Mouse (Mus musculus): ENCODE data around the gene Hspb2. TPM values are rescaled to one million over a fixed set of nuclear protein-coding genes. Genes with fewer than 3 reads are reported as not detected.

Gene Hspb2
- polyA plus RNA-seq, 1 experiment from 2014 or later: 2.4 TPM

Other genes with a start within 250 kb of the Hspb2 start
- gene Pts, start 223.6 kb downstream of the Hspb2 start, polyA plus RNA-seq (2015; fragmentation: Nextera tagmentation; extraction: Ambion mirVana): 104 and 128 TPM in 2 replicates
- 15.7 and 17.1 TPM in 2 replicates for gene Il18, start 197.5 kb downstream of the Hspb2 start, polyA plus RNA-seq (2015; fragmentation: Nextera tagmentation; extraction: Ambion mirVana)
- 0.28 and 0.35 TPM in 2 replicates for gene Bco2, start 197.2 kb downstream of the Hspb2 start, polyA plus RNA-seq (2015; fragmentation: Nextera tagmentation; extraction: Ambion mirVana)
- gene Tex12, start 191.0 kb downstream of the Hspb2 start, polyA plus RNA-seq (2015; fragmentation: Nextera tagmentation; extraction: Ambion mirVana): not detected in 2 replicates
- 229 and 243 TPM in 2 replicates for gene Sdhd, start 148.5 kb downstream of the Hspb2 start, polyA plus RNA-seq (2015; fragmentation: Nextera tagmentation; extraction: Ambion mirVana)
- 366 and 422 TPM in 2 replicates for gene Timm8b, start 148.4 kb downstream of the Hspb2 start, polyA plus RNA-seq (2015; fragmentation: Nextera tagmentation; extraction: Ambion mirVana)
- 5.2 and 5.8 TPM in 2 replicates for gene Pih1d2, start 135.0 kb downstream of the Hspb2 start, polyA plus RNA-seq (2015; fragmentation: Nextera tagmentation; extraction: Ambion mirVana)
- gene Nkapd1, start 134.9 kb downstream of the Hspb2 start, polyA plus RNA-seq (2015; fragmentation: Nextera tagmentation; extraction: Ambion mirVana): 24.6 and 25.7 TPM in 2 replicates
- gene Dlat, start 92.6 kb downstream of the Hspb2 start, polyA plus RNA-seq (2015; fragmentation: Nextera tagmentation; extraction: Ambion mirVana): 48.9 and 50.8 TPM in 2 replicates
- gene Dixdc1, start 12.8 kb downstream of the Hspb2 start, polyA plus RNA-seq (2015; fragmentation: Nextera tagmentation; extraction: Ambion mirVana): 31.8 TPM in 2 replicates
- gene 2310030G06Rik, start 5.8 kb downstream of the Hspb2 start, polyA plus RNA-seq (2015; fragmentation: Nextera tagmentation; extraction: Ambion mirVana): 1.7 and 2.3 TPM in 2 replicates
- gene Cryab, start 1.0 kb downstream of the Hspb2 start, polyA plus RNA-seq (2015; fragmentation: Nextera tagmentation; extraction: Ambion mirVana): 15.3 and 19.5 TPM in 2 replicates
- gene Fdxacb1, start 15.9 kb upstream of the Hspb2 start, polyA plus RNA-seq (2015; fragmentation: Nextera tagmentation; extraction: Ambion mirVana): 8.9 and 12.9 TPM in 2 replicates
- 49.2 and 54.9 TPM in 2 replicates for gene Alg9, start 22.7 kb upstream of the Hspb2 start, polyA plus RNA-seq (2015; fragmentation: Nextera tagmentation; extraction: Ambion mirVana)
- 56.7 and 61.4 TPM in 2 replicates for gene 1110032A03Rik, start 23.2 kb upstream of the Hspb2 start, polyA plus RNA-seq (2015; fragmentation: Nextera tagmentation; extraction: Ambion mirVana)
- gene Ppp2r1b, start 92.9 kb upstream of the Hspb2 start, polyA plus RNA-seq (2015; fragmentation: Nextera tagmentation; extraction: Ambion mirVana): 52.0 and 57.6 TPM in 2 replicates